Mouse (Mus musculus): Measurements from ENCODE around the gene 1700109H08Rik. TPM values are rescaled to one million over a fixed set of nuclear protein-coding genes. Genes with fewer than 3 reads are reported as not detected.

1700109H08Rik gene
- total and polyA plus RNA-seq, 2 experiments from 2014 or later = 3.8 to 5.0 TPM

GRCm38 (mm10) chr5:3551481-3551880 lies 19.9 kb upstream of the 1700109H08Rik start:
- Histone ChIP-seq H3K36me3 (ENCODE audit: insufficient read depth, low read length) (peaks cover 5% of the 10 kb centered on the region; the same call in 1 of the 2 replicates), H3K27me3 (ENCODE audit: insufficient read depth, low read length) (no peaks in the 10 kb centered on the region), H3K27ac (no peak overlapping the region), H3K4me1 (ENCODE audit: insufficient read depth, low read length) (no peaks in the 10 kb centered on the region), H3K9ac (replicated peaks; ENCODE audit: low read length) (no peak overlapping the region), H3K4me2 (ENCODE audit: low read depth, low read length) (no peak overlapping the region), H3K9me3 (ENCODE audit: low read length) (no peaks in the 10 kb centered on the region), H3K4me3 (ENCODE audit: low read length) (no peak overlapping the region)
- WGBS = 100% methylated on average over 1 of the region's 1 CpGs
- DNase-seq (ENCODE audit: low spot score) (no peak), ATAC-seq (no peak)
- TF ChIP-seq CTCF (IDR thresholded peaks at IDR 0.05; ENCODE audit: low read depth) = no peak

- ATAC-seq = no peak
- no peak for TF ChIP-seq CTCF (IDR thresholded peaks at IDR 0.05; ENCODE audit: low read depth)
- 90% methylated on average over 2 of the region's 2 CpGs for WGBS
- H3K4me3 ChIP-seq (ENCODE audit: low read length) = no peak overlapping the region
- H3K27me3 ChIP-seq (ENCODE audit: insufficient read depth, low read length) = no peaks in the 10 kb centered on the region
- peaks cover 25% of the 10 kb centered on the region for H3K36me3 ChIP-seq (ENCODE audit: insufficient read depth, low read length)
- H3K4me2 ChIP-seq (ENCODE audit: low read depth, low read length) = no peak overlapping the region
- H3K9ac ChIP-seq (replicated peaks; ENCODE audit: low read length) = no peak overlapping the region
- H3K9me3 ChIP-seq (ENCODE audit: low read length) = no peaks in the 10 kb centered on the region
- H3K4me1 ChIP-seq (ENCODE audit: insufficient read depth, low read length) = no peaks in the 10 kb centered on the region
- DNase-seq (ENCODE audit: low spot score) = no peak
- H3K27ac ChIP-seq = no peak overlapping the region
These were observed 17.2 kb upstream of the 1700109H08Rik start for GRCm38 (mm10) chr5:3554198-3554597.

GRCm38 (mm10) chr5:3574825-3575224 lies 3.5 kb downstream of the 1700109H08Rik start:
- TF ChIP-seq CTCF (IDR thresholded peaks at IDR 0.05; ENCODE audit: low read depth) = no peak
- Histone ChIP-seq H3K27me3 (ENCODE audit: insufficient read depth, low read length) (no peaks in the 10 kb centered on the region), H3K9me3 (ENCODE audit: low read length) (0 out of 2 replicates have a peak, but pooled peaks cover 4% of the 10 kb centered on the region), H3K4me2 (ENCODE audit: low read depth, low read length) (no peak overlapping the region), H3K4me1 (ENCODE audit: insufficient read depth, low read length) (no peaks in the 10 kb centered on the region), H3K27ac (no peak overlapping the region), H3K4me3 (ENCODE audit: low read length) (no peak overlapping the region), H3K9ac (replicated peaks; ENCODE audit: low read length) (no peak overlapping the region), H3K36me3 (ENCODE audit: insufficient read depth, low read length) (peaks cover 75% of the 10 kb centered on the region)
- no peak for DNase-seq (ENCODE audit: low spot score)
- WGBS = 96% methylated on average over 2 of the region's 2 CpGs
- ATAC-seq = no peak

GRCm38 (mm10) chr5:3577939-3578338 lies 6.6 kb downstream of the 1700109H08Rik start:
- H3K4me1 ChIP-seq (ENCODE audit: insufficient read depth, low read length) = no peaks in the 10 kb centered on the region
- WGBS = 97% methylated on average over 2 of the region's 2 CpGs
- DNase-seq (ENCODE audit: low spot score) (no peak), ATAC-seq (no peak)
- no peak overlapping the region for H3K27ac ChIP-seq
- no peak overlapping the region for H3K4me2 ChIP-seq (ENCODE audit: low read depth, low read length)
- peaks cover 54% of the 10 kb centered on the region for H3K36me3 ChIP-seq (ENCODE audit: insufficient read depth, low read length)
- no peaks in the 10 kb centered on the region for H3K27me3 ChIP-seq (ENCODE audit: insufficient read depth, low read length)
- H3K4me3 ChIP-seq (ENCODE audit: low read length) = no peak overlapping the region
- 0 out of 2 replicates have a peak, but pooled peaks cover 4% of the 10 kb centered on the region for H3K9me3 ChIP-seq (ENCODE audit: low read length)
- no peak overlapping the region for H3K9ac ChIP-seq (replicated peaks; ENCODE audit: low read length)
- TF ChIP-seq CTCF (IDR thresholded peaks at IDR 0.05; ENCODE audit: low read depth) = no peak

- Histone ChIP-seq H3K9me3 (ENCODE audit: low read length) (0 out of 2 replicates have a peak, but pooled peaks cover 4% of the 10 kb centered on the region), H3K27me3 (ENCODE audit: insufficient read depth, low read length) (no peaks in the 10 kb centered on the region), H3K4me1 (ENCODE audit: insufficient read depth, low read length) (no peaks in the 10 kb centered on the region), H3K4me3 (ENCODE audit: low read length) (no peak overlapping the region), H3K27ac (no peak overlapping the region), H3K9ac (replicated peaks; ENCODE audit: low read length) (no peak overlapping the region), H3K4me2 (ENCODE audit: low read depth, low read length) (no peak overlapping the region), H3K36me3 (ENCODE audit: insufficient read depth, low read length) (peaks cover 52% of the 10 kb centered on the region)
- ATAC-seq (no peak), DNase-seq (ENCODE audit: low spot score) (no peak)
- 93% methylated on average over 7 of the region's 7 CpGs for WGBS
- no peak for TF ChIP-seq CTCF (IDR thresholded peaks at IDR 0.05; ENCODE audit: low read depth)
These were observed 7.7 kb downstream of the 1700109H08Rik start for GRCm38 (mm10) chr5:3579066-3579465.

GRCm38 (mm10) chr5:3595693-3596398 lies 24.5 kb downstream of the 1700109H08Rik start, which contains the start of gene Pex1:
Pex1 (plus strand) TSS chr5:3596066.
- Histone ChIP-seq H3K9ac (replicated peaks; ENCODE audit: low read length) (peak within 1 kb of the TSS; percentile 80), H3K4me2 (ENCODE audit: low read depth, low read length) (peak within 1 kb of the TSS; percentile 72), H3K36me3 (ENCODE audit: insufficient read depth, low read length) (peaks cover 5% of the 10 kb centered on the region; the same call in 1 of the 2 replicates), H3K27ac (peak within 1 kb of the TSS; percentile 88), H3K27me3 (ENCODE audit: insufficient read depth, low read length) (no peaks in the 10 kb centered on the region), H3K4me1 (ENCODE audit: insufficient read depth, low read length) (peaks cover 5% of the 10 kb centered on the region; the same call in 1 of the 2 replicates), H3K4me3 (ENCODE audit: low read length) (peak within 1 kb of the TSS; percentile 89), H3K9me3 (ENCODE audit: low read length) (no peaks in the 10 kb centered on the region)
- WGBS = under 1% methylated on average over 50 of the region's 50 CpGs
- ATAC-seq (peak; percentile 98), DNase-seq (ENCODE audit: low spot score) (peak; percentile 98)
- TF ChIP-seq CTCF (IDR thresholded peaks at IDR 0.05; ENCODE audit: low read depth) = peak; percentile 43

- ATAC-seq (peak; percentile 85), DNase-seq (ENCODE audit: low spot score) (peak; percentile 93)
- under 1% methylated on average over 31 of the region's 31 CpGs for WGBS
- Histone ChIP-seq H3K27me3 (ENCODE audit: insufficient read depth, low read length) (no peaks in the 10 kb centered on the region), H3K36me3 (ENCODE audit: insufficient read depth, low read length) (no peaks in the 10 kb centered on the region; the same call in 1 of the 2 replicates), H3K9ac (replicated peaks; ENCODE audit: low read length) (peak within 1 kb of the TSS; percentile 80), H3K4me2 (ENCODE audit: low read depth, low read length) (peak within 1 kb of the TSS; percentile 72), H3K4me1 (ENCODE audit: insufficient read depth, low read length) (peaks cover 5% of the 10 kb centered on the region; the same call in 1 of the 2 replicates), H3K9me3 (ENCODE audit: low read length) (no peaks in the 10 kb centered on the region), H3K27ac (peak within 1 kb of the TSS; percentile 88), H3K4me3 (ENCODE audit: low read length) (peak within 1 kb of the TSS; percentile 89)
- peak; percentile 76 for TF ChIP-seq CTCF (IDR thresholded peaks at IDR 0.05; ENCODE audit: low read depth)
These were observed 25.0 kb downstream of the 1700109H08Rik start, which contains the start of gene Rbm48 for GRCm38 (mm10) chr5:3596399-3596766. Rbm48 (minus strand) TSS chr5:3596585.
